Mouse (Mus musculus): ENCODE measurements around the gene Rbfox2. TPM values are rescaled to one million over a fixed set of nuclear protein-coding genes. Genes with fewer than 3 reads are reported as not detected.

Gene Rbfox2
- total RNA-seq, 2 experiments from 2014 or later, result 217 to 276 TPM

- intact Hi-C loops (cut with DNase I), result loop anchor here (5.0 kb wide), 1 partner anchor 62 kb away; no protein-coding TSS in a partner anchor
- no peak for DNase-seq (ENCODE audit: low spot score in 2 of 2)
Measured at GRCm38 (mm10) chr15:77090531-77090930, 216.3 kb downstream of the Rbfox2 start.

GRCm38 (mm10) chr15:77089249-77089648 lies 217.6 kb downstream of the Rbfox2 start:
- intact Hi-C loops (cut with DNase I), result no loop called here
- DNase-seq (ENCODE audit: low spot score in 2 of 2), result no peak

GRCm38 (mm10) chr15:77086488-77086887 lies 220.3 kb downstream of the Rbfox2 start:
- DNase-seq (ENCODE audit: low spot score in 2 of 2), result no peak
- intact Hi-C loops (cut with DNase I), result no loop called here

GRCm38 (mm10) chr15:77085818-77086217 lies 221.0 kb downstream of the Rbfox2 start:
- intact Hi-C loops (cut with DNase I), result no loop called here
- no peak for DNase-seq (ENCODE audit: low spot score in 2 of 2)

GRCm38 (mm10) chr15:77081454-77081853 lies 225.3 kb downstream of the Rbfox2 start:
- intact Hi-C loops (cut with DNase I), result no loop called here
- DNase-seq (ENCODE audit: low spot score in 2 of 2), result no peak

- no peak for DNase-seq (ENCODE audit: low spot score in 2 of 2)
- intact Hi-C loops (cut with DNase I), result no loop called here
Measured at GRCm38 (mm10) chr15:77080684-77081254, 226.0 kb downstream of the Rbfox2 start.

GRCm38 (mm10) chr15:77079890-77080361 lies 226.9 kb downstream of the Rbfox2 start:
- intact Hi-C loops (cut with DNase I), result loop anchor here (10.0 kb wide), 1 partner anchor 285 kb away; no protein-coding TSS in a partner anchor
- no peak for DNase-seq (ENCODE audit: low spot score in 2 of 2)

GRCm38 (mm10) chr15:77079256-77079822 lies 227.5 kb downstream of the Rbfox2 start:
- intact Hi-C loops (cut with DNase I), result loop anchor here (10.0 kb wide), 1 partner anchor 285 kb away; no protein-coding TSS in a partner anchor
- no peak for DNase-seq (ENCODE audit: low spot score in 2 of 2)

- DNase-seq (ENCODE audit: low spot score in 2 of 2), result no peak
- intact Hi-C loops (cut with DNase I), result loop anchor here (10.0 kb wide), 1 partner anchor 286 kb away; no protein-coding TSS in a partner anchor
Measured at GRCm38 (mm10) chr15:77078786-77079185, 228.0 kb downstream of the Rbfox2 start.

GRCm38 (mm10) chr15:77077906-77078305 lies 228.9 kb downstream of the Rbfox2 start:
- DNase-seq (ENCODE audit: low spot score in 2 of 2), result no peak
- intact Hi-C loops (cut with DNase I), result loop anchor here (10.0 kb wide), 1 partner anchor 287 kb away; no protein-coding TSS in a partner anchor

- intact Hi-C loops (cut with DNase I), result loop anchor here (10.0 kb wide), 1 partner anchor 288 kb away; no protein-coding TSS in a partner anchor
- no peak for DNase-seq (ENCODE audit: low spot score in 2 of 2)
Measured at GRCm38 (mm10) chr15:77076523-77076922, 230.3 kb downstream of the Rbfox2 start.

- intact Hi-C loops (cut with DNase I), result loop anchor here (10.0 kb wide), 1 partner anchor 292 kb away; no protein-coding TSS in a partner anchor
- no peak for DNase-seq (ENCODE audit: low spot score in 2 of 2)
Measured at GRCm38 (mm10) chr15:77072556-77073163, 234.1 kb downstream of the Rbfox2 start.

- intact Hi-C loops (cut with DNase I), result loop anchor here (10.0 kb wide), 1 partner anchor 293 kb away; no protein-coding TSS in a partner anchor
Measured at GRCm38 (mm10) chr15:77071501-77071900, 235.3 kb downstream of the Rbfox2 start.

GRCm38 (mm10) chr15:77070745-77071268 lies 236.0 kb downstream of the Rbfox2 start:
- no peak for DNase-seq (ENCODE audit: low spot score in 2 of 2)
- intact Hi-C loops (cut with DNase I), result loop anchor here (10.0 kb wide), 1 partner anchor 294 kb away; no protein-coding TSS in a partner anchor

More at GRCm38 (mm10) chr15:77071501-77071900, 235.3 kb downstream of the Rbfox2 start:
- DNase-seq (ENCODE audit: low spot score in 2 of 2), result no peak

GRCm38 (mm10) chr15:77069019-77069418 lies 237.8 kb downstream of the Rbfox2 start:
- DNase-seq (ENCODE audit: low spot score in 2 of 2), result no peak

GRCm38 (mm10) chr15:77068439-77068861 lies 238.4 kb downstream of the Rbfox2 start:
- intact Hi-C loops (cut with DNase I), result loop anchor here (5.0 kb wide), 1 partner anchor 41 kb away; no protein-coding TSS in a partner anchor
- no peak for DNase-seq (ENCODE audit: low spot score in 2 of 2)

More at GRCm38 (mm10) chr15:77069019-77069418, 237.8 kb downstream of the Rbfox2 start:
- intact Hi-C loops (cut with DNase I), result loop anchor here (5.0 kb wide), 1 partner anchor 42 kb away; no protein-coding TSS in a partner anchor

- intact Hi-C loops (cut with DNase I), result loop anchor here (5.0 kb wide), 1 partner anchor 39 kb away; no protein-coding TSS in a partner anchor
- DNase-seq (ENCODE audit: low spot score in 2 of 2), result peak in 1 of 2 experiments; percentile 60
Measured at GRCm38 (mm10) chr15:77066233-77066632, 240.6 kb downstream of the Rbfox2 start.

GRCm38 (mm10) chr15:77065259-77065852 lies 241.4 kb downstream of the Rbfox2 start:
- intact Hi-C loops (cut with DNase I), result loop anchor here (5.0 kb wide), 1 partner anchor 38 kb away; no protein-coding TSS in a partner anchor
- DNase-seq (ENCODE audit: low spot score in 2 of 2), result no peak

GRCm38 (mm10) chr15:77062746-77063145 lies 244.1 kb downstream of the Rbfox2 start:
- intact Hi-C loops (cut with DNase I), result no loop called here
- DNase-seq (ENCODE audit: low spot score in 2 of 2), result no peak
